ENCODE assay signal across 7 mouse cellular contexts in genomic region chrX:142632990-142633389, GRCm38 (mm10). TPM values are rescaled to one million over a fixed set of nuclear protein-coding genes. Genes with fewer than 3 reads are reported as not detected.
DNase-seq lines count a peak whose midpoint lies in the region; ATAC-seq and TF ChIP-seq lines count a peak whose summit lies in the region.
"Not testable (repeated sequence)": the region's sequence is repeated elsewhere in the genome, so short reads cannot be mapped to it uniquely, and the experiment has no call there.

No protein-coding gene starts in this region.

- H3K27ac ChIP-seq in embryonic facial prominence, embryonic 10.5 days (replicated peaks); heart, embryonic 12.5 days (ENCODE audit: poor library complexity, severe bottlenecking); heart, postnatal 0 days (ENCODE audit: low read depth); kidney, embryonic 14.5 days (ENCODE audit: low read depth, low read length); limb, embryonic 13.5 days; neural tube, embryonic 13.5 days (replicated peaks): not testable (repeated sequence)

- peak; percentile 10 for DNase-seq in embryonic facial prominence, embryonic 10.5 days (ENCODE audit: low spot score)
- DNase-seq in heart, postnatal 0 days (ENCODE audit: low spot score) = not testable (repeated sequence)

- not testable (repeated sequence) for TF ChIP-seq EP300 in heart, postnatal 0 days (IDR thresholded peaks at IDR 0.05; ENCODE audit: low read depth)

- not testable (repeated sequence) for H3K9ac ChIP-seq in heart, embryonic 12.5 days; heart, postnatal 0 days (replicated peaks; ENCODE audit: low read depth, low read length); kidney, embryonic 14.5 days (ENCODE audit: low read depth, low read length); limb, embryonic 13.5 days; neural tube, embryonic 13.5 days

- not testable (repeated sequence) for H3K4me1 ChIP-seq in embryonic facial prominence, embryonic 10.5 days; heart, embryonic 12.5 days (replicated peaks); heart, postnatal 0 days (ENCODE audit: control insufficient read depth, insufficient read depth); kidney, embryonic 14.5 days (ENCODE audit: control insufficient read depth, insufficient read depth, low read length); limb, embryonic 13.5 days; neural tube, embryonic 13.5 days (replicated peaks)

- not testable (repeated sequence) for H3K36me3 ChIP-seq in embryonic facial prominence, embryonic 10.5 days (replicated peaks); heart, embryonic 12.5 days; heart, postnatal 0 days (replicated peaks; ENCODE audit: control insufficient read depth, insufficient read depth, low read length); kidney, embryonic 14.5 days (ENCODE audit: control insufficient read depth, insufficient read depth, low read length); limb, embryonic 13.5 days; neural tube, embryonic 13.5 days

- peak overlapping the region; percentile 47 for H3K4me2 ChIP-seq in heart, embryonic 12.5 days
- peak overlapping the region; percentile 28; the same call in 1 of the 2 replicates for H3K4me2 ChIP-seq in heart, postnatal 0 days (ENCODE audit: low read depth, low read length)
- not testable (repeated sequence) for H3K4me2 ChIP-seq in kidney, embryonic 14.5 days (replicated peaks; ENCODE audit: low read depth, low read length)
- H3K4me2 ChIP-seq in limb, embryonic 13.5 days (replicated peaks) = peak overlapping the region; percentile 45
- H3K4me2 ChIP-seq in neural tube, embryonic 13.5 days = peak overlapping the region; percentile 36

- not testable (repeated sequence) for TF ChIP-seq CTCF in heart, postnatal 0 days (IDR thresholded peaks at IDR 0.05; ENCODE audit: low read depth)

- WGBS in embryonic facial prominence, embryonic 10.5 days = 24% methylated on average over 19 of the region's 19 CpGs
- 20% methylated on average over 19 of the region's 19 CpGs for WGBS in heart, embryonic 12.5 days
- 32% methylated on average over 18 of the region's 19 CpGs for WGBS in heart, postnatal 0 days
- 38% methylated on average over 17 of the region's 19 CpGs for WGBS in kidney, embryonic 14.5 days
- 15% methylated on average over 16 of the region's 19 CpGs for WGBS in limb, embryonic 13.5 days
- WGBS in neural tube, embryonic 13.5 days = 19% methylated on average over 18 of the region's 19 CpGs

- H3K9me3 ChIP-seq in embryonic facial prominence, embryonic 10.5 days; heart, embryonic 12.5 days (replicated peaks); heart, postnatal 0 days (replicated peaks; ENCODE audit: control insufficient read depth, low read length); kidney, embryonic 14.5 days (ENCODE audit: control insufficient read depth, low read length); limb, embryonic 13.5 days; neural tube, embryonic 13.5 days: not testable (repeated sequence)

- H3K4me3 ChIP-seq in embryonic facial prominence, embryonic 10.5 days; heart, embryonic 12.5 days; heart, postnatal 0 days (ENCODE audit: low read depth, low read length); kidney, embryonic 14.5 days (ENCODE audit: low read length); limb, embryonic 13.5 days; neural tube, embryonic 13.5 days: not testable (repeated sequence)

- peak; percentile 45; the same call in 1 of the 2 replicates for ATAC-seq in heart, embryonic 12.5 days (ENCODE audit: insufficient number of reproducible peaks, low FRiP score)
- ATAC-seq in heart, postnatal 0 days (ENCODE audit: insufficient read depth, low read depth) = peak; percentile 49; the same call in 1 of the 2 replicates
- peak; percentile 55; the same call in 1 of the 2 replicates for ATAC-seq in kidney, embryonic 14.5 days (ENCODE audit: low FRiP score, low TSS enrichment)
- ATAC-seq in limb, embryonic 13.5 days (ENCODE audit: low FRiP score, low read depth); neural tube, embryonic 13.5 days (ENCODE audit: low read depth): not testable (repeated sequence)
- peak; percentile 35; the same call in 1 of the 2 replicates for ATAC-seq in megakaryocyte, adult 5-6 weeks (ENCODE audit: poor library complexity, severe bottlenecking)

- peaks cover 52% of the 10 kb centered on the region for H3K27me3 ChIP-seq in embryonic facial prominence, embryonic 10.5 days (replicated peaks; ENCODE audit: low read depth, poor library complexity, severe bottlenecking)
- not testable (repeated sequence) for H3K27me3 ChIP-seq in heart, embryonic 12.5 days (replicated peaks); heart, postnatal 0 days (ENCODE audit: control insufficient read depth, insufficient read depth, low read length); kidney, embryonic 14.5 days (ENCODE audit: control insufficient read depth, insufficient read depth, low read length)
- H3K27me3 ChIP-seq in limb, embryonic 13.5 days = peaks cover 21% of the 10 kb centered on the region; the same call in 1 of the 2 replicates
- H3K27me3 ChIP-seq in neural tube, embryonic 13.5 days = peaks cover 21% of the 10 kb centered on the region

RNA-seq across cellular contexts. Expression of gene Tmem164, which starts 48.2 kb away (rescaled TPM):
- polyA plus RNA-seq in embryonic facial prominence, embryonic 10.5 days (2016; fragmentation: Nextera tagmentation; extraction: Ambion mirVana) = 72.9 and 77.6 TPM in 2 replicates
- polyA plus RNA-seq in heart, embryonic 12.5 days (2016; fragmentation: Nextera tagmentation; extraction: Ambion mirVana) = 73.7 and 75.2 TPM in 2 replicates
- total RNA-seq in heart, postnatal 0 days (2014; rRNA removed; ENCODE audit: low replicate concordance) = 127 and 144 TPM in 2 replicates
- polyA plus RNA-seq in heart, postnatal 0 days (2015; fragmentation: Nextera tagmentation; extraction: Ambion mirVana) = 48.2 and 57.0 TPM in 2 replicates
- 18.5 and 34.5 TPM in 2 replicates for polyA plus RNA-seq in kidney, embryonic 14.5 days (2014; fragmentation: Nextera tagmentation; extraction: Ambion mirVana)
- 65.5 and 69.9 TPM in 2 replicates for polyA plus RNA-seq in limb, embryonic 13.5 days (2015; fragmentation: Nextera tagmentation; extraction: Ambion mirVana)
- 36.5 and 41.4 TPM in 2 replicates for total RNA-seq in megakaryocyte, adult 5-6 weeks (2015)
- total RNA-seq in megakaryocyte, adult 5-6 weeks (2017) = 56.6 and 62.1 TPM in 2 replicates
- 34.1 and 37.8 TPM in 2 replicates for polyA plus RNA-seq in neural tube, embryonic 13.5 days (2015; fragmentation: Nextera tagmentation; extraction: Ambion mirVana)
